Mouse (Mus musculus): ENCODE data around the gene Abhd16a. TPM values are rescaled to one million over a fixed set of nuclear protein-coding genes. Genes with fewer than 3 reads are reported as not detected.

Abhd16a gene
- 77.3 TPM for polyA plus RNA-seq (2021)

DNA sequence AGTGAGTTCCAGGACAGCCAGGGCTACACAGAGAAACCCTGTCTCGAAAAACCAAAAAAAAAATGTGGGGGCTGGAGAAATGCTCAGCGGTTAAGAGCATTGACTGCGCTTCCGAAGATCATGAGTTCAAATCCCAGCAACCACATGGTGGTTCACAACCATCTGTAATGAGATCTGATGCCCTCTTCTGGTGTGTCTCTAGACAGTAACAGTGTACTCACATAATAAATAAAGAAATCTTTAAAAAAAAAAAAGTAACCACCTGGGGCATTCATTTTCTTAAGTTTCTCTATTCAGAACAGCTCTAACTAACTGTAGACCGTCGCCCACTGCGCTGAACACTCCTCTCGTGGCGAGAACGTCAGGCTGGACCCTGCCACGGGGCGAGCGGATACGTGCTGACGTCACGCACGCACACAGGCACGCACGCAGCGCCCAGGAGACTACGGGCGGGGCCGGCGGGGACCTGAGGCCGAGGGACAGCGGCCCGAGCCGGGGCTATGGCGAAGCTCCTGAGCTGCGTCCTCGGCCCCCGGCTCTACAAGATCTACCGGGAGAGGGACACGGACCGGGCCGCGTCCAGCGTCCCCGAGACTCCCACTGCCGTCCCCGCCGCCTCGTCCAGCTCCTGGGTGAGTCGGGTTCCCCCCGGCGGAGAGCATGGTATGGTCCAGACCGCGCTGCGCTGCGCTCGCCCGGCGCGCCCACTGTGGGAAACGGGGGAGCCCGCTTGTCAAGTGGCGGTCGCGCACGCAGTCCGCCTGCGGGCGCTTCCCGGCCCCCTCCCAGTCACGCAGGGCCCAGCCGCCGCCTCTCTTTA, at the start of gene Abhd16a:
Gene Abhd16a, plus strand, starts transcription at position 439 of the 820 bp plus-strand sequence.
- DNase-seq (ENCODE audit: low read depth, low spot score) (peak; percentile 31), ATAC-seq (peak; percentile 94)
- TF ChIP-seq CTCF (IDR thresholded peaks at IDR 0.05) = no peak
- H3K27me3 ChIP-seq = peaks cover 6% of the 10 kb centered on the region
- CTCF ChIA-PET = no interaction called here
- POLR2A ChIA-PET = interaction anchor here (0.8 to 1.2 kb wide), 3 partner anchors 9 to 35 kb away, joined by 3 to 4 read pairs (median 4); partner anchors contain the start of gene Mpig6b
- in situ Hi-C loops (cut with MboI; ENCODE audit: low pct_unique_long_range_greater_than_20kb) = loop anchor here (5.0 kb wide), 1 partner anchor 57 kb away; no protein-coding TSS in a partner anchor

DNA sequence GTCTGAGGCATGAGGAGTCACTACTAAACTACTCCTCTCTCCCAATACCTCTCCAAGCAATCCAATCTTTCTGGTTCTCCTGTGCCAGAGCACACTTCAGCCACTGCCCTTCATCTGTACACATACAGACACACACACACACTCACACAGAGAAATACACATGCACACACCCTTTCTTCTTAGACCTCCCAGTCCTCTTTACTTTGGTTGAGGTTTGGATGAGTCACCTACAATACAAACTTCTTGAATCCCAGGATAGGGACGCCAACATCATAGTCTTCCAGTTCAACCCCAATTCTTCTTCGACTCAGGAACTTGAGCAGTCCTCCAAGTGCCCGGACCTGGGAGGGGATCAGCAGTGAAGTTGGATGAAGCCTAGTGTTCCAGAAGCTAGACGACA, 45.3 kb upstream of the Abhd16a start:
- ATAC-seq (no peak), DNase-seq (ENCODE audit: low read depth, low spot score) (no peak)
- in situ Hi-C loops (cut with MboI; ENCODE audit: low pct_unique_long_range_greater_than_20kb) = no loop called here
- no peaks in the 10 kb centered on the region for H3K27me3 ChIP-seq
- POLR2A ChIA-PET = no interaction called here
- no peak for TF ChIP-seq CTCF (IDR thresholded peaks at IDR 0.05)
- CTCF ChIA-PET = interaction anchor here (0.7 kb wide), 1 partner anchor 15 kb away, joined by 3 read pairs; no protein-coding TSS in a partner anchor

DNA sequence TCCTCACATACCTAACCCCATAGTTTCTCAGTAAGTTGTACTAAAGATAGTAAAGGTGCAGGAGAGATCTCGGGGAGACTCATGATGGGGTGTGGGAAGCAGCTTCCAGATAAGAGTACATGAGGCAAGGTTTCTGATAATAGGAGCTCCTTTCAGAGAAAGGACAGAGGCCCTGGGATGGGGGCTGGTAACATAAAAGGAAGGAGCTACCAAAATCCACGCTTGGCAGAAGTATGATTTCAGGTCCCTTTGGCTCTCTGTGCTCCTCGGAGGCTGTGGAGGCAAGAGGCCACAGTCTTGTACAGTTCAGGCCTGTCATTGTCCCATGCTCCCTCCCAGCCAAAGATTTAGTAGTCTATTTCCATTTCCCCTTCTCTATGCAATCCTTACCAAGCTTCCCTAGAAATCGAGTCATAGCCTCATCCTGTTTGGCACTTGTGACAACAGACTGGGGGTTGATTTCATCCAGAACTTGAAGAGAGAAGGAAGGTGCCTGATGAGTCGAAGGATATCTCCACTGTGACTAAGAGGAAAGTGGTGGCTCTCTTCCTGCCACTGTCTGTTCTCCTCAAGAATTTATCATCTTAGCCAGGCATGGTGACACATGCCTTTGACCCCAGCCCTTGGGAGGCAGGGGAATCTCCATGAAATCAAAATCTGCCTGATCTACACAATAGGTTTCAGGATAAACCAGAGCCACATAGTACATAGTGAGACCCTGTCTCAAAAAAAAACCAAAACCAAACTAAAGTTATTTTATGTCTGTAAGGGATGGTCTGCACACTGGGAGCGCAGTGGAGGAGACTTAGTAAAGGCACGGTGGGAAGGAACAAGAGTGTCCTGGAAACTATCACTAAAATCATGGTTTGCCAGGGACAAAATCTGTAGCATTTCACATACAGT, 43.9 kb upstream of the Abhd16a start:
- ChIA-PET CTCF (no interaction called here), POLR2A (interaction anchor here (0.5 kb wide), 2 partner anchors 30 to 119 kb away, joined by 4 to 5 read pairs; no protein-coding TSS in a partner anchor)
- no peaks in the 10 kb centered on the region for H3K27me3 ChIP-seq
- no peak for DNase-seq (ENCODE audit: low read depth, low spot score)
- no peak for TF ChIP-seq CTCF (IDR thresholded peaks at IDR 0.05)
- ATAC-seq = no peak
- in situ Hi-C loops (cut with MboI; ENCODE audit: low pct_unique_long_range_greater_than_20kb) = no loop called here

DNA sequence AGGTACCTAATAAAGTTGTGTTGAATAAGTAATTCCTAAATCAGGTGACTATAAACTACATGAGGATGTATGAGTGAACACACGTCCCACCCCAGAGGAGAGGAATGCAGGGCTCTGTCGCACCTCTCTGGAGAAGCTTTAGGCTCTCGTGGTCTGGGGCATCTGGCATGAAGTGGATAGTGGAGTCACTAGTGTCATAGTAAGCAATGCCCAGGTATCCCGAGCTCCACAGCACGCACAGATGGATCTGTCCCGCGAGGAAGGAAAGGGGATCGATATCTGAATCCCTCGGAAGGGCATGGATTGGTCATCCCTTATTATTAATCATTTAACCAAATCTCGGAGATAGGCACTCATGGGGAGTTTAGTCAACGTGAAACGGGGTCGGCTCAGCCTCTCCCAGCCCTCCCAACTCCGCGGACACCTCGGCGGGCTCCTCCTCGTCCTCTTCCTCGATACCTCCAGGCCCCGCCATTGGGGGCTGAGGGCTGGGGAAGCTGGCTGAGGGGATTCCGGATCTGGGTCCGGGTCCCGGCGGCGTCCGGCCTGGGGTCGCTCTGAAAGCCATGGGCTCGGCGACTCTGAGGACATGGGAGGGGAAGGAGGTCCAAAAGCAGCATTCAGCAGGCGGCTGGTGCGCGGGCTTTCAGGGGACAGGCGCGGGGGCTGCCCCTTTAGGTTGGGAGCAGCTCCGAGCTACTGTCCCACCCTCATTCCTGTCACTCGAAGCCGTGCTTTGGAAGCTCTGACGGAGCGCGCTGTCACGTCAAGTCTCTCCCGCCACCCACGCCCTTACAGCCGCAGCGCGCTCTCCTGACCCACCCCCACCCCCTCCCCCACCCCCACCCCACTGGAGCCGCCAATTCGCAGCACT, 43.0 kb upstream of the Abhd16a start:
- in situ Hi-C loops (cut with MboI; ENCODE audit: low pct_unique_long_range_greater_than_20kb) = no loop called here
- POLR2A ChIA-PET = interaction anchor here (0.6 kb wide), 1 partner anchor 18 kb away, joined by 3 read pairs; the partner anchor contains the start of gene Sapcd1
- TF ChIP-seq CTCF (IDR thresholded peaks at IDR 0.05) = no peak

DNA sequence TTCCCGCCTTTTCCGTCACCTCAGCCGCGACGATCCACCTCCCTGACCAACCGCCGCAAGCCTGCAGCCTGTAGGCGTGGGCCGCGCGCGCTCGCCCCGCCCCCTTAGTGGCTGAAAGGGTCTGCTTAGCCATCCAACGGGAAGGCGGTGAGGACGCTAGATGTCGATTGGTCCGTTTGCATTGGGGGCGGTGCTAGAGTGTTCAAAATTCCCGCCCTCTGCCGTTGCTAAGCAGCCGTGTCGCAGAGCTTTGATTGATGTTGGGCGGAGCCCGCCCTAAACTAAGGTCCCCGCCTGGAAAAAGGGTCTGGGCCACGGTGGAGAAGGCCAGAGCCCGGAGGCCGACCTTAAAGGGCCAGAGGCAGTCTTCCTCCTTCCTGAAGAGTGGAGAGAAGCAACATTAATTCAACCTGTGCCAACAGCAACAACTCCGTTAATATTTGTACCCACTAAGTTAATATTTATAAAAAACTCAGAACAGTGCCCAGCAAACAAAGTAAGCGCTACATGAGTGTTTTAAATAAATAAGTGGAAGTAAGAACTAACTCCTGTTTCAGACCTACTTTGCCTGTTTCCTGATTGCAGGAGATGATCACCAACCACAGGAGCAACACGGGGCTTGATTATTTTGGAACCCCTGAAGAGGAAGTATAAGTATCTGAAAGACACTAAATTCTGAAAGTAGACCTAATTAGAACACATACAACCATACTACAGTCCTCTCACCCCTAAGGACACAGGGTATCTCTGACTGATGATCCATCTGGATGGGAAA, 42.2 kb upstream of the Abhd16a start, which contains the start of gene Msh5:
Gene Msh5, minus strand, starts transcription at position 65 of the 775 bp plus-strand sequence.
- DNase-seq (ENCODE audit: low read depth, low spot score) (peak; percentile 93), ATAC-seq (peak; percentile 87)
- H3K27me3 ChIP-seq = no peaks in the 10 kb centered on the region
- CTCF ChIA-PET = interaction anchor here (1.4 to 1.9 kb wide), 2 partner anchors 17 to 26 kb away, joined by 4 to 6 read pairs; no protein-coding TSS in a partner anchor
- POLR2A ChIA-PET = interaction anchor here (0.6 to 0.8 kb wide), 2 partner anchors 19 to 25 kb away, joined by 3 read pairs; partner anchors contain the start of gene Sapcd1
- in situ Hi-C loops (cut with MboI; ENCODE audit: low pct_unique_long_range_greater_than_20kb) = no loop called here
- no peak for TF ChIP-seq CTCF (IDR thresholded peaks at IDR 0.05)

More for the DNA sequence above, 43.0 kb upstream of the Abhd16a start:
- H3K27me3 ChIP-seq = no peaks in the 10 kb centered on the region
- CTCF ChIA-PET = interaction anchor here (1.4 kb wide), 1 partner anchor 16 kb away, joined by 4 read pairs; no protein-coding TSS in a partner anchor
- peak; percentile 6 for ATAC-seq
- DNase-seq (ENCODE audit: low read depth, low spot score) = no peak

DNA sequence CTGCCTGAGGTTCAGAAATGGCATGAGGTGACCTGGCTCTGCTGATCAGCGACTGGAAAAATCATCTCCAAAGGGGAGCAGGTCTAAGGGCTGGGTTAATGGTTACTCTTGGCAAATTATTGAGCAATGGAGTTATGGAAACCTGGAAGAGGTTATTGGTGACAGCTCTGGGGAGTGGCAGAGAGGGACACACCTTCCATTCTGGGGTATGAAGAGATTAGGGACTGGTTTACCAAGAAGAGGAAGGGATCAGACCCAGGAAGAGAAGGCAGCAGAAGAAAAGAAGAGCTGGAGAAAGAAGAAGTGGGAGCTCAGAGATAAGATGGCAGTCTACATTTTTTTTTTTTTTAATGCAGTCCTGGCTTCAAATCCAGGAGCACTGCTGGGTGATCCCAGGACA, 41.4 kb upstream of the Abhd16a start:
- no peak for TF ChIP-seq CTCF (IDR thresholded peaks at IDR 0.05)
- DNase-seq (ENCODE audit: low read depth, low spot score) (no peak), ATAC-seq (no peak)
- POLR2A ChIA-PET = interaction anchor here (0.6 to 1.4 kb wide), 5 partner anchors 11 to 79 kb away, joined by 3 to 9 read pairs (median 3); partner anchors contain the start of genes D17H6S53E and Ddah2
- no peaks in the 10 kb centered on the region for H3K27me3 ChIP-seq
- CTCF ChIA-PET = interaction anchor here (1.9 kb wide), 1 partner anchor 26 kb away, joined by 6 read pairs; no protein-coding TSS in a partner anchor
- in situ Hi-C loops (cut with MboI; ENCODE audit: low pct_unique_long_range_greater_than_20kb) = no loop called here

DNA sequence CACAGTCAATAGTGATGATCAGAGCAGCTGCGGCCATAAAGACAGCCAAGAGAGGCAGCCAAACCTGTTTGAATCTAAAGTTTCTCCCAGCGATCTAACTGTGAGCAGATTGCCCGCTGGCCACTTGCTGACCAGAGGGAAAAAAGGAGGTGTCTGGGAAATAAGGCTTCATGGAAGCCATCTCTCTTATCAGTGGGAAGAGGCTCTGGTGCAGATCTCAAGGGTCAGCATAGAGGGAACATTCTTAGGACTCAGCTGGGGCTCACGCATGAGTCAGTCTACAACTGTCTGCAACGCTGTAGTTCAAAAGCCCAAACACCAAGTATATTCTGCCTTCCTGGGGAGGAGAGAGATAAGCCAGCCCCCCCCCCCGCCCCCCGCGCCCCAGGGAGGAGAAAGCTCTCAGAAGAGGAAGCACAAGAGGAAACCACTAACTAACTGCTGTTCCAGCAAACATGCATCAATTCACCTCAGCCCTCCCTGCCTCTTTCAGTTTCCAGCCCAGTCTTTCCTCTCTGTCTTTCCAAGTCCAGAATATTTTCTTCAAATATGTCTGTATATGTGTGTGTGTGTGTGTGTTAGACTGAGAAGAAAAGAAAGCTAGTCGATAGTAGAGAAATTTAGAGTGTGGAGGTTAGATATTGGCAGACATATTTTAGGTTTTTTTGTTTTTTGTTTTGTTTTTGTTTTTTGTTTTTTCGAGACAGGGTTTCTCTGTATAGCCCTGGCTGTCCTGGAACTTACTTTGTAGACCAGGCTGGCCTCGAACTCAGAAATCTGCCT, 40.7 kb upstream of the Abhd16a start:
- in situ Hi-C loops (cut with MboI; ENCODE audit: low pct_unique_long_range_greater_than_20kb) = no loop called here
- H3K27me3 ChIP-seq = no peaks in the 10 kb centered on the region
- TF ChIP-seq CTCF (IDR thresholded peaks at IDR 0.05) = no peak
- DNase-seq (ENCODE audit: low read depth, low spot score) = no peak
- ATAC-seq = no peak
- ChIA-PET CTCF (interaction anchor here (1.9 kb wide), 1 partner anchor 27 kb away, joined by 6 read pairs; no protein-coding TSS in a partner anchor), POLR2A (interaction anchor here (0.8 to 1.4 kb wide), 4 partner anchors 10 to 78 kb away, joined by 3 to 9 read pairs (median 4); partner anchors contain the start of genes D17H6S53E and Ddah2)

DNA sequence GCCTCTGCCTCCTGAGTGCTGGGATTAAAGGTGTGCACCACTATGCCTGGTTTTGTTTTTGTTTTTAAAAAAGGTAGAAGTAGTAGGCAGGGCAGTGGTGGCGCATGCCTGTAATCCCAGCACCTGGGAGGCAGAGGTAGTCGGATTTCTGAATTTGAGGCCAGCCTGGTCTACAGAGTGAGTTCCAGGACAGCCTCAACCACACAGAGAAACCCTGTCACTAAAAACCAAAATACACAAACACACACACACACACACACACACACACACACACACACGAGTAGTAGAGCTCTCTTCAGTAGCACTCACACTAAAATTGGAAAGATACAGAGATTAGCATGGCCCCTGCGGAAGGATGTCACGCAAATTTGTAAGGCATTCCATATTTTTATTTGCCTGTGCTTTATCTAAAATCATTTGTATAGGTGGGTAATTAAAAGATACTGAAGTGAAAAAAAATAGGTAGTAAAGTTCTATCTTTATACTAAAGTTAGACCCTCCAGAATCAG, 40.1 kb upstream of the Abhd16a start:
- DNase-seq (ENCODE audit: low read depth, low spot score) = no peak
- in situ Hi-C loops (cut with MboI; ENCODE audit: low pct_unique_long_range_greater_than_20kb) = no loop called here
- no peak for TF ChIP-seq CTCF (IDR thresholded peaks at IDR 0.05)
- no peaks in the 10 kb centered on the region for H3K27me3 ChIP-seq
- CTCF ChIA-PET = interaction anchor here (0.6 to 1.9 kb wide), 3 partner anchors 19 to 40 kb away, joined by 3 to 6 read pairs (median 3); no protein-coding TSS in a partner anchor
- no peak for ATAC-seq
- POLR2A ChIA-PET = interaction anchor here (1.2 kb wide), 1 partner anchor 10 kb away, joined by 4 read pairs; the partner anchor contains the start of gene Ddah2

Measured in Patski (cell line).